Mouse (Mus musculus) thymus, adult 2 months (tissue): ENCODE measurements around the gene Acap2. TPM values are rescaled to one million over a fixed set of nuclear protein-coding genes. Genes with fewer than 3 reads are reported as not detected.

Source experiments
- DNase-seq: peaks from one replicate; pipeline ENCODE4 v3.0.0; 2021
- H3K27ac ChIP-seq: fragments of 200-500 bp; 2 replicates; pipeline ENCODE4 v1.5.1; 2012; ENCODE audit warnings: low read length, control low read depth; ENCODE audit not compliant: control insufficient read depth, insufficient read depth
- H3K27me3 ChIP-seq: fragments of 200-500 bp; 2 replicates; pipeline ENCODE4 v1.6.1; 2012; ENCODE audit warnings: mild to moderate bottlenecking, low read length, moderate library complexity, mixed read lengths; ENCODE audit not compliant: control insufficient read depth, insufficient read depth
- H3K36me3 ChIP-seq: fragments of 200-500 bp; 2 replicates; pipeline ENCODE4 v1.6.1; 2012; ENCODE audit warnings: mild to moderate bottlenecking, low read length, moderate library complexity; ENCODE audit not compliant: control insufficient read depth, insufficient read depth
- H3K4me1 ChIP-seq: fragments of 200-500 bp; replicated peaks from 2 replicates; pipeline ENCODE4 v1.6.1; 2012; ENCODE audit warnings: low read length; ENCODE audit not compliant: control insufficient read depth, insufficient read depth
- H3K4me3 ChIP-seq: fragments of 200-500 bp; 2 replicates; pipeline ENCODE4 v1.5.1; 2012; ENCODE audit warnings: mild to moderate bottlenecking, low read length, control low read depth, moderate library complexity; ENCODE audit not compliant: control insufficient read depth, insufficient read depth
- CTCF ChIP-seq: fragments of 200-500 bp; IDR thresholded peaks from 2 replicates; pipeline ENCODE4 v1.5.1; 2012; ENCODE audit warnings: mild to moderate bottlenecking, control low read depth, low read length, moderate library complexity, borderline replicate concordance; ENCODE audit not compliant: control insufficient read depth, poor library complexity, insufficient read depth; ENCODE audit errors: extremely low read depth
- POLR2A ChIP-seq: fragments of 200-500 bp; IDR thresholded peaks from 2 replicates; pipeline ENCODE4 v1.6.1; 2012; ENCODE audit warnings: mild to moderate bottlenecking, low read length, control low read depth, moderate library complexity; ENCODE audit not compliant: control insufficient read depth, poor library complexity, insufficient read depth; ENCODE audit errors: extremely low read depth
- WGBS: fragments of 180-500 bp; shearing (Covaris S2); methylation state at CpG from one replicate; pipeline ENCODE4 v1.1.7; 2018; 5-methylcytosine and 5-hydroxymethylcytosine counted together
- polyA plus RNA-seq: library from polyadenylated mRNA; depleted of rRNA; stranded (reverse); fragments of >200 nt; gene quantifications from 2 replicates; pipeline ENCODE4 v1.2.3, GENCODE M21; 2012

Gene Acap2
- polyA plus RNA-seq, 1 experiment, result 25.5 TPM

- TF ChIP-seq POLR2A (no peak), CTCF (no peak)
- 96% methylated on average over 10 of the region's 10 CpGs for WGBS
- H3K27me3 ChIP-seq, result no peaks in the 10 kb centered on the region
These were observed 33.8 kb downstream of the Acap2 start for GRCm38 (mm10) chr16:31167017-31167887.

DNA sequence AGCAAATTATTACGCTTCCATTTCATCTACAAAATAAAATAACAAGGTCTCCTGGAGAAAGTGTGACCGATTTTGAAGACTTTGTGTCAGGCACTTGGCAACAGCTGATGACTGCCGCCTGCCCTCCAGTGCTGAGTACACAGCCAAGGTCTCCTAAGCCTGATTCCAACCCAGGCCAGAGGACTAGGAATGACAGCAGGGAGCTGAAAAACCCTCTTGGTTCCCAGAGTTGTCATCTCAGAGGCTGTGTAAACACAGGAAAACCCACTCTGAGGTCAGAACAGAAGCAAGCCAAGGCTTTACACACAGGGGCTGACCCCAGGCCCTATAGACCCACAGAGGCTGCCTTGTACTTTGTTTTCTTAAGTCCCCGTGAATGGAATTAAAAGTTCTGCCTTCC, 35.1 kb downstream of the Acap2 start:
- Histone ChIP-seq H3K27me3 (no peaks in the 10 kb centered on the region), H3K36me3 (no peaks in the 10 kb centered on the region), H3K4me1 (no peaks in the 10 kb centered on the region; the same call in 1 of the 2 replicates), H3K27ac (no peak overlapping the region), H3K4me3 (no peak overlapping the region)
- 96% methylated on average over 4 of the region's 4 CpGs for WGBS
- no peak for DNase-seq
- TF ChIP-seq POLR2A (no peak), CTCF (no peak)

More at GRCm38 (mm10) chr16:31167017-31167887, 33.8 kb downstream of the Acap2 start:
- Histone ChIP-seq H3K27ac (no peak overlapping the region), H3K4me3 (no peak overlapping the region), H3K4me1 (no peaks in the 10 kb centered on the region; the same call in 1 of the 2 replicates), H3K36me3 (no peaks in the 10 kb centered on the region)
- DNase-seq, result no peak

DNA sequence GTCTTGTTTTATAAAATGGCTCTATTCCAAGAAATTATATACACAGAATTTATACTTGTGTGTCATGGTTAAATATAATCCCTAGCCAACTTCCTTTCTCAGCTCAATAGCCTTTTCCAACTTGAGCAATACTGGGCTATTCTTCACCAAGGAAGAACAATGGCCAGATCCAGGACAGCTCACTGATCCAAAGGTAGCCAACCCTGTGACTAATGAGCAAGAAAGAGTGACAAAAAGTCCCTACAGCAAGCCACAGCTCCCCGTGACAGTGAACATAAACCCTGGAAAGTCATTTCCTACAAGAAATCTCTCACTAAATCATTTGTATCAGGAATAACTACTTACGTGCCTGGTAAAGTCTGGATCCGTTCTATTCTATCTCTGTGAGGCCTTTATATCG, 35.6 kb downstream of the Acap2 start:
- no peaks in the 10 kb centered on the region for H3K36me3 ChIP-seq
- H3K27me3 ChIP-seq, result no peaks in the 10 kb centered on the region
- 98% methylated on average over 4 of the region's 4 CpGs for WGBS
- TF ChIP-seq CTCF (no peak), POLR2A (no peak)
- no peaks in the 10 kb centered on the region; the same call in 1 of the 2 replicates for H3K4me1 ChIP-seq
- H3K4me3 ChIP-seq, result no peak overlapping the region
- DNase-seq, result no peak
- no peak overlapping the region for H3K27ac ChIP-seq

DNA sequence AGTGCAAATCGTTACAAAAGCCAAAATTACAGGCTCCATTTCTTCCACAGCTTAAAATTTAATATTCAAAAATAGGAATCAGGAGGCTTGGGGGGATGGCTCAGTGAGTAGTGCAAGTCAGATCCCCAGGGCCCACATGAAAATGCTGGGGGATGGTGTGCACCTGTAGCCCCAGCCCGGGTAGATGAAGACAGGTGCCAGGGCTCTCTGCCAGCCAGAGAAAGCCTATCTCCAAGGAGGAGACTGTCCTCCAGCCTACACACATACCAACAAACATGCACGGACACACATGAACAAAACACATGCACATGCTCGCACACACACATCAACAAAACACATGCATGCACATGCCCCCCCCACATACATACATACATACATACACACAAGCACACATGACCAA, 36.9 kb downstream of the Acap2 start:
- no peaks in the 10 kb centered on the region; the same call in 1 of the 2 replicates for H3K4me1 ChIP-seq

GRCm38 (mm10) chr16:31160486-31160885, 40.6 kb downstream of the Acap2 start:
- Histone ChIP-seq H3K27ac (no peak overlapping the region), H3K4me3 (no peak overlapping the region), H3K27me3 (no peaks in the 10 kb centered on the region), H3K4me1 (no peaks in the 10 kb centered on the region), H3K36me3 (0 out of 2 replicates have a peak, but pooled peaks cover 4% of the 10 kb centered on the region)
- 88% methylated on average over 6 of the region's 6 CpGs for WGBS
- DNase-seq, result no peak
- no peak for TF ChIP-seq POLR2A
- TF ChIP-seq CTCF, result no peak

More for the DNA sequence above, 36.9 kb downstream of the Acap2 start:
- H3K27me3 ChIP-seq, result no peaks in the 10 kb centered on the region
- H3K4me3 ChIP-seq, result no peak overlapping the region
- H3K27ac ChIP-seq, result no peak overlapping the region
- DNase-seq, result no peak
- TF ChIP-seq POLR2A (no peak), CTCF (no peak)
- WGBS, result 83% methylated on average over 4 of the region's 4 CpGs
- H3K36me3 ChIP-seq, result no peaks in the 10 kb centered on the region

GRCm38 (mm10) chr16:31159491-31159890, 41.6 kb downstream of the Acap2 start:
- no peak for TF ChIP-seq POLR2A
- TF ChIP-seq CTCF, result no peak
- 0 out of 2 replicates have a peak, but pooled peaks cover 4% of the 10 kb centered on the region for H3K36me3 ChIP-seq
- no peak overlapping the region for H3K27ac ChIP-seq
- no peak for DNase-seq
- H3K4me1 ChIP-seq, result no peaks in the 10 kb centered on the region
- H3K27me3 ChIP-seq, result no peaks in the 10 kb centered on the region
- whole genome bisulfite sequencing, result 84% methylated on average over 2 of the region's 2 CpGs
- H3K4me3 ChIP-seq, result no peak overlapping the region

GRCm38 (mm10) chr16:31149841-31150240, 51.2 kb downstream of the Acap2 start:
- H3K4me1 ChIP-seq, result no peaks in the 10 kb centered on the region
- no peaks in the 10 kb centered on the region for H3K27me3 ChIP-seq
- H3K4me3 ChIP-seq, result no peak overlapping the region
- no peak for DNase-seq
- H3K27ac ChIP-seq, result no peak overlapping the region
- H3K36me3 ChIP-seq, result peaks cover 6% of the 10 kb centered on the region; the same call in 1 of the 2 replicates
- TF ChIP-seq POLR2A (no peak), CTCF (no peak)
- 96% methylated on average over 4 of the region's 4 CpGs for WGBS
